Mouse (Mus musculus): ENCODE data around the gene Tradd.
"Not testable (repeated sequence)": the region's sequence is repeated elsewhere in the genome, so short reads cannot be mapped to it uniquely, and the experiment has no call there.

Gene Tradd

DNA sequence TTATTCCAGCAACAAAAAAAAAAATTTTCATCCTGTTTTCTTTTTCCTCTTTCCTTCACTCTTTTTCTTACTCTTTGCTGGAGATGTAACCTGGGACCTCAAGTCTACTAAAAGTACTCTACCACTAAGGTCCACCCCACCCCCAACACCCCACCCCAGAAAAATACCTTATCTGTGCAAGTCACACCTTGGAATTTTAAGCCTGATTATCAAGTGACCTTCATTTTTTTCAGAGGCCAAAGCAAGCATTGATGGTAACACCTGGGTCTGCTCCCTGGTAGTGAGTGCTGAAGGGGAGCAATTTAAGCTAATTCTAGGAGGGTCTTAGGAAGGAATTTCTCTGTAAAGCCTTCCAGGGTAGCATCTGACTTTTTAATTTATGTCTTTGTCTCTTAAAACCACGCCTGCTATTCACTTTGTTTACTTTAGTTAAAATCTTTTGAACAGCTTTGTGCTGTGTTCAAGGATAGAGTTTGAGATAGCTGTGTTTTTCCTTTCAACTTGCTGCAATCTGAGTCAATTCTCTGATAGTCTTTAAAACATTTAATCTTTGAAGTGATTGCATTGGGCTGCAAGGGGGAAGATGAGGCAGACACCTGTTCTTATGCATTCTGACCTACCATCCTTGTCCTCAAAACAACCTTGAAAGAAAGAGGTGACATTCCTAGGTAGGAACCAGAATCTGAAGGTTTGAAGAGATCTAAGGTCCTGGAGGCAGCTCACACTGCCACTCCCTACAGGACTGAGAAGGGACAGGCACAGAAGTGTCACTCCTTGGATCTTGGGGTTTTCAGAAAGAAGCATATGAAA, 31.1 kb downstream of the Tradd start:
- DNase-seq = no peak

DNA sequence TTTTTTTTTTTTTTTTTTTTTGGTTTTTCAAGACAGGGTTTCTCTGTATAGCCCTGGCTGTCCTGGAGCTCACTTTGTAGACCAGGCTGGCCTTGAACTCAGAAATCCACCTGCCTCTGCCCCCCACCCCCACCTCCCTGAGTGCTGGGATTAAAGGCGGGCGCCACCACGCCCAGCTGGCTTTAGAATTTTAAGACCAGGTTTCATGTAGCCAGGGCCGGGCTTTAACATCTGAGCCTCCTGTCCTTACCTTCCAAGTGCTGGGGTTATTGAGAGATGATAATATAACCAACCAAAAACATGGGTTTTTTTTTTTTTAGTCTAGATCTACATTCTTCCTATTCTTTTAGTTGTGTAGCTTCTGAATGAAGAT, 32.1 kb downstream of the Tradd start:
- DNase-seq = not testable (repeated sequence)

DNA sequence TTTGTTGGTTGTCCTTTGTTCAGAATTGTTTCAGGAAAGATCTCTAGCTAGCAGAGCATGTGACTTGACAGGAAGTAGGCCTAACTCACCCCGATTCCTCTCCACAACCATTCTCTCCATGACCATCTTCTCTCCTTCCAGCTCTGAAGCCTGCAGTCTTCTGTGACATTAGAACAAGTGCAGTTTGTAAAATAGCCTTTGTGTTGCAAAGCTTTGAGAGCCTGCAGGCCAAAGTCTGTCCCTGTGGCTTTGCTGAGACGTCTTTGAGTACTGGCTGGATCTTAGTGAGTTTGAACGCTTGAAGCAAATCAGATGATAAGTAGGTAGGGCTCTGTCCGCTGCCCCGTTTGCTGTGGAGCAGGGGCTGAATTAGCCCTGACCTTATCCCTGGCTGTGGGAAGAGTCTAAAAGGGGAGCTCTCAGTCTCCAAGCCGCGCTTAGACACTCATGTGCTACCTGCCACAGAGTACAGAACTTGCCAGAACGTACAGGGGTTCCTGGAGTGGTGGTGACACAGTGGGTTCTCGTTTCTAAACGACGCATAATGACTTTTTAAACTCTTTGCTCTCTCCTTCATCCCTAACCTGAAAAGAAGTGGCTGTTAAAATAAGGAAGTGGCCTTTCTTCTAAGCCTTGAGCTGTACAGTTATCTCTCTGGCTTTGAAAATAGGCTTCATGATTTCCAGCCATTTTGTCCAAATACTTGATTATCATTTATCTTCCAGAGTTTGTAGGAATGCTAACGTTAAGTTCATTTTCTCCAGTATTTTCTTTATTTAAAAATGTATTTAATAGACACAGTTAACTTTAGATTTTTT, 32.7 kb downstream of the Tradd start:
- no peak for DNase-seq

DNA sequence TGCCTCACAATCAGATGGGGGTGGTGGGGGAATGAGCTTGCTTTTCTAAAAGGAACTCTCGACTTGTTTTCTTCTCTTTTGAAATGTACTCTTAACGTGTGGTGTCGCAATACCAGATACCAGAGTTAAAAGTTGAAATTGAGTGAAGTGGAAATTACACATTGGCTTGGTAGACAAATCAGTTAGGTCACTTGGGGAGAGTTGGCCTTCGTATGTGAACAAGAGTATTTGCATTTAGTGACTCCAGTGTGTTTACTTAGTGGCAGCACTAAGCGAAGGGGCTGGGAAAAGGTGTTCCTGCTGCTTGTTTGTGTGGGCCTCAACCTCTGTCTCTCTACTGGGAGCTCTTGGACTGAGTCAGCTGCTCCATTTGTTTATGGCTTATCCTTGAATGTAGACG, 38.5 kb downstream of the Tradd start:
- DNase-seq = no peak

DNA sequence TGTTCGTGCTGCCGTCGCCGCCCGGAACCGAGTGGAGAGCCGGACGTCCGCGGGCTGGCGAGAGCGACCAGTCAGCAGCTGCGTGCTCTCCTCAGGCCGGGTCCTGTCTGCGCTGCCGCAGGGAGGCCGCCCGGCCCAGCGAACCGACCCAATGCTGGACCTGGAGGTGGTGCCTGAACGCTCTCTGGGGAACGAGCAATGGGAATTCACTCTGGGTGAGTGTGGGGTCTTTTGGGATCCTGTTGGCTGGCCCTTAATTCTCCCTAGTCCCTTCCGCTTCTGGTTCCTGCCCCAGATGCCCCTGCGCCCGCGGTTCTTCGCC, 39.2 kb downstream of the Tradd start:
- no peak for DNase-seq

DNA sequence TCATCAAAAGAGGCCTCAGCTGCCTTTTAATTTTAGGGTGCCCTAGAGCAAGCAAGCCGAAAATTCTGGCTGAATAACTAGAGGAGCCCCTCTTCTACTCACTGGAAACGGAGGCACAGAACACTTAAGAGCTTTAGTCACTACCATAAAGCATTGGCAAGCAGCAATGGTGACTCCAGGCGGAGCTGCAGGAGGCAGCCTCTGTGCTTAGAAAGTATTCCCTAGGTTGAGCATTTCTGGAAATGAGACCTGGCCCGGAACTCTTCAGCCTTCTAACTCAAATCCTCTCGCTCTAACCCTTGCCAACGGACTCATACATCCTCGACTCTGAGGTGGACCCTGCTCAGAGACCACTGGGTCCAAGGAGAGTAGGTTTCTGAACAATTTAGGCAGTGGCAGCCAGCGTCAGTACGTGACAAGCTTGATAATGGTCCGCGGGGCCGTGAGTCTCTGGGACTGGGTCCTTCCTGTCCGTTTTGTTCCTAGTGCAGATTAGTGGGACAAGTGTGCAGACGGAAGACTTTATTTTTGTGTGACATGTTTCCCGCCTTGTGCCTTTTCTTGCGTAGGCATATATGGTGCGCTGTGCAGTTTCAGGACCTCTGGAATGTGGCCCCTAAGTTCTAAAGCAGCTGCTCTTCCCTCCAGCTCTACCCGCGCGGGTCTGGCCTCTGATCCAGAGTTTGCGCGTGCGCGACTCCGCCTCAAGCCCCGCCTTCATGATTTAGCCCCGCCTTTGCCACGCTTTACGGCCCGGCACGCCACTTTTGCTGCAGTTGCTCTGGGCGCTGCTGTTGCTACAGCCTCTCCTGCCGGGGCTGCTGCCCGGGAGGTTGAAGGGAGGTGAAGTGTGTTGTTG, 39.8 kb downstream of the Tradd start, which contains the start of gene D230025D16Rik:
Gene D230025D16Rik, plus strand, starts transcription at position 733 of the 859 bp plus-strand sequence.
- peak; percentile 95 for DNase-seq

DNA sequence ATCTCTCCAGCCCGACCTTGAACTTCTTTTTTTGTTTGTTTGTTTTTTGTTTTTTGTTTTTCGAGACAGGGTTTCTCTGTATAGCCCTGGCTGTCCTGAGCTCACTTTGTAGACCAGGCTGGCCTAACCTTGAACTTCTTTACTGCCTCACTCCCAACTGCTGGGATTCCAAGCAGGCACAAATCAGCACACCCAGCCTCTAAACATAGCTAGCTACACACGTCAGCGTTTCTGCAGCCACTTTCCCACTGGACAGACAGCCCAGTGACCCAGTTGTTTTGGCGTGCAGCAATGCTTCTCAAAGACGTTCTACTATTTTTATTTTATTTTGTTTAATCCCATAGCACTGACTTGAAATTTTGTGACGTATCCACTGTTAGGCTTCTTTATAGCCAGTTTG, 40.6 kb downstream of the Tradd start:
- no peak for DNase-seq

DNA sequence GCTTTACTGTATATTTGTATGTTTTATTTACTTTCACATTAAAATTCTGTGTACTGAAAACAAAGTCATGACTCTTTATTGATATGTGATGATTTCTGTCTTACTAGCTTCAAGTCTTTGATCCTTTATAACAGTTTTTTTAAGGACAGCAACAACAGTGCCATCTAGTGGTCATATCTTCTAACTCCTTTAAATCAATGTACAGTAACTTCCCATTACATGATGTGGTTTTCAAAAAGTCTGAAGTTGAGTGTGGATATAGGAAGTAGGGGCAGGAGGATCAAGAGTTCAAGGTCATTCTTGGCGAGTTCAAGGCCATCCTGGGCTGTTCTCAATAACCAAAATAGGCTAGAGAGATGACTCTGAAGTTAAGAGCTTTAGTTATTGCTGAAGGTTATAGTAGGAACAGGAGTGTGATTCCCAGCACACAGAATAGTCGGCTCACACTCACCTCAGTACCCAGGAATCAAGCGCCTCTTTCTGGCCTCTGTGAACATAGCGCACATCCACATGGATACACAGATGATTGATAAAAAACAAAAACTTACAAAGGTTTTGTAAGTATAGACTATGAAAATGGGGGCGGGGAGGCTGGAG, 46.4 kb downstream of the Tradd start:
- no peak for DNase-seq

DNA sequence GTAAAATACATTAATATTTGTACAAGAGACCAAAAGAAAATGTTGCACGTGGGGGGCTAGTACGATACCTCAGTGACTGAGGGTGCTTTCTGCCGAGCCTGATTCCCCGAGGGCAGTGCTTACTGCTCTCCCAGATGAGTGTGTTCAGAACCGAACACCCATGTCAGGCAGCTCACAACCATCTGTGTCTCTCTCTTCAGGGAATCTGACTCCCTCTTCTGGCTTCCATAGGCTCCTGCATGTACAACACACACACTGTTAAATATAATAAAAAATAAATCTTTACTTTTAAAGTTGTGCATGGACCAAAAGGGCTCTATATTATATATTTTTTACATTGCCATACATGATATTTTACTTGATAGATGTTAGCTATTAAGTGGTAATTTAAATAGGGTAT, 50.3 kb downstream of the Tradd start:
- no peak for DNase-seq

DNA sequence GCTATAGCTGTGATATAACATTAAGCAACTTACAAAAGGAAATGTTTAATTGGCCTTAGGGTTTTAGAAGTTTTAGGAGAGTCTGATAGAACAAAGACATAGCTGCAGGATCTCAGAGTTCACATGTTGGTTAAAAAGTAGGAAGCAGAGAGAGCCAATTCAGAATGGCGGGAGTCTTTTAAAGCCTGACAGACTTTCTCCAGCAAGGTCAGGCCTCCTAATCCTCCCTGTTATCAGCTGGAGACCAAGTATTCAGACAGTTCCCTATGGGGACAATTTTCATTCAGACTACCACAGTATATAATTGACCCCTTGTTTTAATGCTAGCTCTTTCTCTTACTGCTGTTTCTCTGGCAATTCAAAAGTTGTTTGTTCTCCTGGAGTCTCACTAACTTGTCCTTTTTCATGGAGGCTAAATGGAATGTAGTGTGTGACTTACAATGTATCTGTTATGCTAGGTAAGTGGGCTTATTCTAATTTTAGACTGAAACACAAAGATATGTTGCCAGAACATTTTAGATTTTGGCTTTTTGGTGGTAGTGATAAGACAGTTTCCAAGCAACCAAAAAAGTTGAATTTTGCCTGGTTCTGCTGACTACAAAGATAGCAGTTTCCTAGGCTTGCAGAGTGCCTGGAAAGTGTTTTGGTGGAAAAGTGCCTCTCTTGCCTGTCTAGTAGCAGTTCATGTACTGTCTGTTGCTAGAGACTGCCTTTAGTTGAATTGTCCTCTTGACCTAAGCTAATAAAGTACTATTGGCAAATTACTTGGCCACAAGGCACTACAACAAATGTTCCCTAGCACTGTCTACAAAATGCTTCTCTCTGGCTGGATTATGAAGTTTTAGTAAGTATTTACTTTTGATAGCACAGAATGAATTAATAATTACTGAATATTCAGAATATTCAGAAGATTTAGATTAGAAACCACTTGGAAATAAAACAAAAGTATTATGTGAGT, 55.0 kb downstream of the Tradd start:
- DNase-seq = no peak
